Mouse (Mus musculus): Measurements from ENCODE around the gene Neu3.

Neu3 gene

GRCm38 (mm10) chr7:99794096-99794495 lies 34.1 kb downstream of the Neu3 start:
- DNase-seq (ENCODE audit: low spot score): no peak

GRCm38 (mm10) chr7:99790816-99791215 lies 37.4 kb downstream of the Neu3 start:
- DNase-seq (ENCODE audit: low spot score): no peak

DNA sequence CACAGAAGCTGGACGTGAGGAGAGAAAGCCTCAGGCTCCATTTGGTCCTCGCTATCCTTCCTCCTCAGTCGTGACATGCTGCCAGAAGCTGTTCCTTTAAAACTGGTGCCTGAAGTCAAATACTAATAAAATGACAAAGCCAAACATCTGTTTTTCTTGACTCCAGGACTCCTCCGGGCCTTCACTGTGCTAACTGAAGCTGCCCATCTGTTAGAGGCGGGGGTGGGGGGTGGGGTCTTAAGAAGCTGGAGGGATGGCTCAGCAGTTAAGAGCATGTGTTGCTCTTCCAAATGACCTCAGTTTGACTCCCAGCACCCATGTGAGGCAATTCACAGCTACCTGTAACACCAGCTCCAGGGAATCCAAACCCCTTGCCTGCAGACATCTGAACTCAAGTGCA lies 39.7 kb downstream of the Neu3 start:
- no peak for DNase-seq (ENCODE audit: low spot score)

- DNase-seq (ENCODE audit: low spot score): no peak
Measured at GRCm38 (mm10) chr7:99787935-99788334, 40.3 kb downstream of the Neu3 start.

- no peak for DNase-seq (ENCODE audit: low spot score)
Measured at GRCm38 (mm10) chr7:99786774-99787173, 41.4 kb downstream of the Neu3 start.

DNA sequence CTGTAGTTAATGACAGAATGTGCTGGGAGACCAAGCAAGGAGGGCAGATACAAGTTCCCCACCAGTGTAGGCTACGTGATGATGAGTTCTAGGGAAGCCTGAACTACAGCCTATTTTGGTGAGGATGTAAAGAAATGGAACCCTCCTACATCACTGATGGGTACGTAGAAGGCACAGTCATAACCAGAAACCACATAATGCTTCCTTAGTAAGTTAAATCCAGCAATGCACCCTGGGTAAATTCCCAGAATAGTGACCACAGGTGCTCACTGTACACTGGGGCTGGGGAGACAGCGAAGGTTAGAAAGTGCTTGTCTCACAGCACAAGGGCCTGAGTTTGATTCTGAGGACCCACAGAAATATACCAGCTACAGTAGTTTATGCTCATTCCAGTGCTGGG lies 42.7 kb downstream of the Neu3 start:
- DNase-seq (ENCODE audit: low spot score): no peak

- DNase-seq (ENCODE audit: low spot score): no peak
Measured at GRCm38 (mm10) chr7:99783421-99783820, 44.8 kb downstream of the Neu3 start.

DNA sequence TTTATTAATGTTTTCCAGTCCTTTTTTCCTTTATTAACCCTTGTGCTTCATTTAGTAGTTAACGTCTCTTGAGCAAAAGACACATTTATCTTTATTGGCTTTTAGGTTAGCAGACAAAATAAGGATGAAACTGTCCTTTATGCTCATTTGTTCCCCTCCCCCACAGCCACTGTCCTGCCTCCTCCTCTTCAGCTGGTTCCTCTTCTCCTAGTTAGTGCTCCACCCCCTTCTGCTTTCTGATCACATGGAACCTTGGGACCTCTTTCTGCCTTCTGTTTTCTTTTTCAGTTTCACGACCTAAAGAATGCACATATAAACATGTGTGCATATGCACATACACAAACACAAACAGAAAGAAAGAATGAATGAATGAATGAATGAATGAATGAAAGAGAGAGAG lies 46.3 kb downstream of the Neu3 start:
- DNase-seq (ENCODE audit: low spot score): no peak

DNA sequence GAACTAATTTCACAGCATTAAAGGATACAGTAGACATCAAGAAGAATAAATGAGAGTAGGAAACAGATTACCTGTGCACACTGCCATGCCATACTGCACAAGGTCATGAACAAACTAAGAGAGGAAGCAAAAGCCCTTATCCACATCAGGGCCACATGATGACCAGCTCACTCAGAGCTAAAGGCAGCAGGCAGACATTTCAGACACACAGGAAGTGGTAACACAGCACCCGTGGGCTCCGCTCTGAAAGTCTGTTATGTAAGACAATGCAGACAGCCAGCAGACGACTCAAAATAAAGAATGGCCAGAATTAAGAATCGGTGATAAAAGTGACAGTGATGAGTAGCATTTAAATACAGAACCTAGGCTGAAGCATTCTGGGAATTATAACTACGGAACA lies 46.8 kb downstream of the Neu3 start:
- DNase-seq (ENCODE audit: low spot score): peak; percentile 33

DNA sequence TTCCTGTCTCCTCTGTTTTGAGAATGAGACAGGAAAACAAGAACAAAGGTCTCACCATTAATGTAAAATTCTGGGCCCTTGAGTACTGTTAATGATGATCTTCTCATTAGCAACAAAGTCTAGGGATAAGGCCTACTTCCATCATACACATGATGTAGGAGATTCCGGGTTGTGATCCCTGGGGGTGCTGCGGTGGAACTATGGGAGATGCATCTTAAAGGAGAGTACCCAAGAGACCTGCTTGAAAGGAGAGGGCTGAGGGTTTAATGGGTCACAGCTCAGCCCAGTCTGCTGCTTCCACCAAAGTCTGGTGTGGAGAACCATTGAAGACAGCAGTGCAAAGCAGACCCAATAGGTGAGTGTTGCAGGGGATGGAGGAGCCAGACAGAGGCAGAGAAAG lies 65.0 kb downstream of the Neu3 start, which contains the start of gene Olfr521:
Olfr521 (plus strand) TSS at position 301 of the 400 bp plus-strand sequence.
- no peak for DNase-seq (ENCODE audit: low spot score)

Data from T-cell, adult 2 months (primary cell).